Mouse (Mus musculus) E14TG2a.4 (cell line): ENCODE data around the gene Trabd2b.

Experiments used
- CTCF ChIP-seq: conservative IDR thresholded peaks from 2 replicates; pipeline ENCODE4 v1.5.1; 2014; ENCODE audit warnings: low read length
- NANOG ChIP-seq: IDR thresholded peaks from 2 replicates; pipeline ENCODE4 v1.6.1; 2014; ENCODE audit warnings: borderline replicate concordance, low read length, mixed read lengths
- POU5F1 ChIP-seq: IDR thresholded peaks from 2 replicates; pipeline ENCODE4 v1.6.1; 2014; ENCODE audit warnings: low read length, borderline replicate concordance

GRCm38 (mm10) chr4:114560638-114561216 lies 154.2 kb downstream of the Trabd2b start:
- TF ChIP-seq CTCF (no peak), POU5F1 (no peak), NANOG (no peak)
